Mouse (Mus musculus): ENCODE measurements at regions not wholly inside any gene's neighbourhood (a gene's known extent, or its start where the extent isn't known, plus 50 kb on each side); places are given as distances from the start of the nearest gene placed in this dataset.

GRCm38 (mm10) chr1:55807028-55807427 is 401.3 kb downstream of the Plcl1 start:
- H3K4me3 ChIP-seq (replicated peaks; ENCODE audit: insufficient read depth, low read depth, low read length), result no peak overlapping the region
- H3K27ac ChIP-seq (ENCODE audit: insufficient read depth, low read length), result no peak overlapping the region
- H3K27me3 ChIP-seq (ENCODE audit: control insufficient read depth, insufficient read depth, low read length), result no peaks in the 10 kb centered on the region
- no peak for DNase-seq
- TF ChIP-seq POLR2A (IDR thresholded peaks at IDR 0.05; ENCODE audit: borderline replicate concordance, insufficient read depth, low read length) (no peak), CTCF (IDR thresholded peaks at IDR 0.05; ENCODE audit: borderline replicate concordance, insufficient read depth, low read depth, low read length) (no peak)
- WGBS, result 40% methylated on average over 5 of the region's 5 CpGs
- no peaks in the 10 kb centered on the region for H3K4me1 ChIP-seq (ENCODE audit: control insufficient read depth, insufficient read depth, low read length)

GRCm38 (mm10) chr1:55808724-55809519 is 403.2 kb downstream of the Plcl1 start:
- no peak for DNase-seq
- Histone ChIP-seq H3K4me3 (replicated peaks; ENCODE audit: insufficient read depth, low read depth, low read length) (no peak overlapping the region), H3K27ac (ENCODE audit: insufficient read depth, low read length) (no peak overlapping the region), H3K4me1 (ENCODE audit: control insufficient read depth, insufficient read depth, low read length) (no peaks in the 10 kb centered on the region), H3K27me3 (ENCODE audit: control insufficient read depth, insufficient read depth, low read length) (no peaks in the 10 kb centered on the region)
- 79% methylated on average over 7 of the region's 7 CpGs for WGBS
- TF ChIP-seq CTCF (IDR thresholded peaks at IDR 0.05; ENCODE audit: borderline replicate concordance, insufficient read depth, low read depth, low read length), result no peak
- no peak for TF ChIP-seq POLR2A (IDR thresholded peaks at IDR 0.05; ENCODE audit: borderline replicate concordance, insufficient read depth, low read length)

- WGBS, result 71% methylated on average over 1 of the region's 1 CpGs
- Histone ChIP-seq H3K4me1 (ENCODE audit: control insufficient read depth, insufficient read depth, low read length) (no peaks in the 10 kb centered on the region), H3K27me3 (ENCODE audit: control insufficient read depth, insufficient read depth, low read length) (no peaks in the 10 kb centered on the region), H3K27ac (ENCODE audit: insufficient read depth, low read length) (no peak overlapping the region), H3K4me3 (replicated peaks; ENCODE audit: insufficient read depth, low read depth, low read length) (no peak overlapping the region)
- no peak for DNase-seq
- TF ChIP-seq POLR2A (IDR thresholded peaks at IDR 0.05; ENCODE audit: borderline replicate concordance, insufficient read depth, low read length) (no peak), CTCF (IDR thresholded peaks at IDR 0.05; ENCODE audit: borderline replicate concordance, insufficient read depth, low read depth, low read length) (no peak)
Observed at GRCm38 (mm10) chr1:55812486-55812885, 406.8 kb downstream of the Plcl1 start.

- WGBS, result 87% methylated on average over 3 of the region's 3 CpGs
- H3K4me3 ChIP-seq (replicated peaks; ENCODE audit: insufficient read depth, low read depth, low read length), result no peak overlapping the region
- TF ChIP-seq POLR2A (IDR thresholded peaks at IDR 0.05; ENCODE audit: borderline replicate concordance, insufficient read depth, low read length) (no peak), CTCF (IDR thresholded peaks at IDR 0.05; ENCODE audit: borderline replicate concordance, insufficient read depth, low read depth, low read length) (no peak)
- no peak overlapping the region for H3K27ac ChIP-seq (ENCODE audit: insufficient read depth, low read length)
- no peaks in the 10 kb centered on the region for H3K27me3 ChIP-seq (ENCODE audit: control insufficient read depth, insufficient read depth, low read length)
- H3K4me1 ChIP-seq (ENCODE audit: control insufficient read depth, insufficient read depth, low read length), result no peaks in the 10 kb centered on the region
- no peak for DNase-seq
Observed at GRCm38 (mm10) chr1:55820866-55821500, 415.3 kb downstream of the Plcl1 start.

- Histone ChIP-seq H3K27me3 (ENCODE audit: control insufficient read depth, insufficient read depth, low read length) (no peaks in the 10 kb centered on the region), H3K4me3 (replicated peaks; ENCODE audit: insufficient read depth, low read depth, low read length) (no peak overlapping the region), H3K27ac (ENCODE audit: insufficient read depth, low read length) (no peak overlapping the region), H3K4me1 (ENCODE audit: control insufficient read depth, insufficient read depth, low read length) (no peaks in the 10 kb centered on the region)
- no peak for DNase-seq
- WGBS, result 92% methylated on average over 4 of the region's 4 CpGs
- TF ChIP-seq POLR2A (IDR thresholded peaks at IDR 0.05; ENCODE audit: borderline replicate concordance, insufficient read depth, low read length) (no peak), CTCF (IDR thresholded peaks at IDR 0.05; ENCODE audit: borderline replicate concordance, insufficient read depth, low read depth, low read length) (no peak)
Observed at GRCm38 (mm10) chr1:55822599-55822998, 416.9 kb downstream of the Plcl1 start.

- Histone ChIP-seq H3K27me3 (ENCODE audit: control insufficient read depth, insufficient read depth, low read length) (no peaks in the 10 kb centered on the region), H3K4me3 (replicated peaks; ENCODE audit: insufficient read depth, low read depth, low read length) (no peak overlapping the region), H3K4me1 (ENCODE audit: control insufficient read depth, insufficient read depth, low read length) (no peaks in the 10 kb centered on the region), H3K27ac (ENCODE audit: insufficient read depth, low read length) (no peak overlapping the region)
- TF ChIP-seq CTCF (IDR thresholded peaks at IDR 0.05; ENCODE audit: borderline replicate concordance, insufficient read depth, low read depth, low read length), result no peak
- TF ChIP-seq POLR2A (IDR thresholded peaks at IDR 0.05; ENCODE audit: borderline replicate concordance, insufficient read depth, low read length), result no peak
- no peak for DNase-seq
Observed at GRCm38 (mm10) chr1:55827191-55827590, 421.5 kb downstream of the Plcl1 start.

GRCm38 (mm10) chr1:55835281-55835680 is 429.6 kb downstream of the Plcl1 start:
- H3K4me3 ChIP-seq (replicated peaks; ENCODE audit: insufficient read depth, low read depth, low read length), result no peak overlapping the region
- no peaks in the 10 kb centered on the region for H3K27me3 ChIP-seq (ENCODE audit: control insufficient read depth, insufficient read depth, low read length)
- DNase-seq, result no peak
- H3K4me1 ChIP-seq (ENCODE audit: control insufficient read depth, insufficient read depth, low read length), result no peaks in the 10 kb centered on the region
- no peak for TF ChIP-seq POLR2A (IDR thresholded peaks at IDR 0.05; ENCODE audit: borderline replicate concordance, insufficient read depth, low read length)
- 93% methylated on average over 3 of the region's 3 CpGs for WGBS
- no peak overlapping the region for H3K27ac ChIP-seq (ENCODE audit: insufficient read depth, low read length)

- no peaks in the 10 kb centered on the region for H3K4me1 ChIP-seq (ENCODE audit: control insufficient read depth, insufficient read depth, low read length)
- no peak overlapping the region for H3K27ac ChIP-seq (ENCODE audit: insufficient read depth, low read length)
- no peak for TF ChIP-seq POLR2A (IDR thresholded peaks at IDR 0.05; ENCODE audit: borderline replicate concordance, insufficient read depth, low read length)
- no peak for TF ChIP-seq CTCF (IDR thresholded peaks at IDR 0.05; ENCODE audit: borderline replicate concordance, insufficient read depth, low read depth, low read length)
- no peaks in the 10 kb centered on the region for H3K27me3 ChIP-seq (ENCODE audit: control insufficient read depth, insufficient read depth, low read length)
- no peak for DNase-seq
- H3K4me3 ChIP-seq (replicated peaks; ENCODE audit: insufficient read depth, low read depth, low read length), result no peak overlapping the region
- WGBS, result 91% methylated on average over 2 of the region's 2 CpGs
Observed at GRCm38 (mm10) chr1:55836750-55837149, 431.0 kb downstream of the Plcl1 start.
